Mouse (Mus musculus): ENCODE results near the gene Sprn.

The Sprn gene

DNA sequence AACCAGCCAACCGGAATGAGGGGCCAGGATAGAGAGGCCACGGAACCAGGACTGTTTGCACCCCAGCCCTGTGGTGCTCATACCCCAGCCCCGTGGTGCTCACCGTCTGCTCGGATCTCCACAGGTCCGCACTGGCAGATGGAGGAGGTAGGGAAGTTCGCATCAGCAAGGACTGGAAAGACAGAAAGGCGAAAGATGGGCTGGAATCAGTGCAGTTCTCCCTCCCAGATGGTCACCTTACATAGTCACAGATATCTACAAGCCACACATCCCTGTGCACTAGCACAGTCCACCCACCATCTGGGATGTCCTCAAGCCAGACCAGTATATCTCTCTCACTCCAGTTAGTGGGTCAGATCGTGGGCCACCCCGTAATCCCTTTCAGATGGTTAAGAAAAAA is 53.2 kb downstream of the Sprn start:
- peak; percentile 64 for DNase-seq (ENCODE audit: low read depth, low spot score)
